Mouse (Mus musculus): ENCODE measurements at regions not wholly inside any gene's neighbourhood (a gene's known extent, or its start where the extent isn't known, plus 50 kb on each side); places are given as distances from the start of the nearest gene placed in this dataset.

GRCm38 (mm10) chr15:72101730-72102129 lies 1732.6 kb upstream of the Gm6569 start:
- TF ChIP-seq CTCF (IDR thresholded peaks at IDR 0.05; ENCODE audit: borderline replicate concordance, control insufficient read depth, extremely low read depth, insufficient read depth, low read length, poor library complexity), result no peak
- TF ChIP-seq POLR2A (IDR thresholded peaks at IDR 0.05; ENCODE audit: control insufficient read depth, extremely low read depth, insufficient read depth, low read length, poor library complexity), result no peak
